9 mouse cellular contexts compared by ENCODE assay signal in genomic region chr11:5135914-5136313, GRCm38 (mm10). TPM values are rescaled to one million over a fixed set of nuclear protein-coding genes. Genes with fewer than 3 reads are reported as not detected.
DNase-seq lines count a peak whose midpoint lies in the region; ATAC-seq and TF ChIP-seq lines count a peak whose summit lies in the region.
"Had no signal": no experiment of that assay in that cellular context is flagged by ENCODE, and none has a peak within 500 bp of the region (broad histone marks: within the 10 kb centered on the region; RNA-seq: fewer than 3 reads in every experiment).

No protein-coding gene starts in this region.

- peak overlapping the region; percentile 36 for H3K4me3 ChIP-seq in lung, adult 2 months (replicated peaks; ENCODE audit: extremely low read depth, low read depth, low read length)

- no peak for TF ChIP-seq CTCF in lung, adult 2 months (IDR thresholded peaks at IDR 0.05; ENCODE audit: insufficient read depth, low read length)

- peaks cover 16% of the 10 kb centered on the region for H3K4me1 ChIP-seq in lung, adult 2 months (ENCODE audit: control insufficient read depth, insufficient read depth, low read length)

- no peak for ATAC-seq in cerebellum, adult (ENCODE audit: insufficient number of reproducible peaks, low FRiP score, low TSS enrichment)
- ATAC-seq in erythroid progenitor cell, adult 5-6 weeks (replicated peaks; ENCODE audit: low FRiP score, poor library complexity, severe bottlenecking): no peak

- WGBS in lung, adult 2 months: 62% methylated on average over 11 of the region's 11 CpGs

- DNase-seq in adrenal gland, postnatal 10 days: peak; percentile 44
- DNase-seq in adrenal gland, postnatal 25 days: no peak
- peak; percentile 36 for DNase-seq in ovary, postnatal 36 days (ENCODE audit: low spot score)
- DNase-seq in ovary, postnatal 14 days (ENCODE audit: low spot score): no peak
- peak; percentile 64 for DNase-seq in lung, adult 2 months
- no peak for DNase-seq in frontal cortex, postnatal 36 days (ENCODE audit: low spot score in 2 of 2)
- DNase-seq: adrenal gland, postnatal 36 days had no signal

- TF ChIP-seq POLR2A in lung, adult 2 months (IDR thresholded peaks at IDR 0.05; ENCODE audit: borderline replicate concordance, extremely low read depth, low read depth, low read length): no peak

RNA-seq across cellular contexts. Expression of gene Emid1, which starts 16.1 kb away (rescaled TPM):
- 1 to 10 TPM; 8.7 to 9.4 TPM for total RNA-seq in adrenal gland, postnatal 10 days (2021)
- total RNA-seq in adrenal gland, postnatal 25 days (2021): 5.9 and 9.4 TPM in 2 replicates
- polyA plus RNA-seq in lung, adult 2 months (2012; rRNA removed): 31.4 and 40.2 TPM in 2 replicates
- total RNA-seq in erythroid progenitor cell, adult 5-6 weeks (2015; ENCODE audit: low replicate concordance): not detected in 2 replicates
- total RNA-seq in erythroid progenitor cell, adult 5-6 weeks (2017; ENCODE audit: low replicate concordance): 0.90 and 5.5 TPM in 2 replicates

RNA-seq across cellular contexts. Expression of gene Ewsr1, which starts 36.8 kb away (rescaled TPM):
- total RNA-seq in adrenal gland, postnatal 10 days (2021): 100 to 1,000 TPM; 218 to 322 TPM
- total RNA-seq in adrenal gland, postnatal 25 days (2021): 361 and 374 TPM in 2 replicates
- polyA plus RNA-seq in lung, adult 2 months (2012; rRNA removed): 255 and 420 TPM in 2 replicates
- total RNA-seq in erythroid progenitor cell, adult 5-6 weeks (2015; ENCODE audit: low replicate concordance): 242 and 276 TPM in 2 replicates
- total RNA-seq in erythroid progenitor cell, adult 5-6 weeks (2017; ENCODE audit: low replicate concordance): 439 and 531 TPM in 2 replicates

RNA-seq across cellular contexts. Expression of gene Rhbdd3, which starts 37.2 kb away (rescaled TPM):
- total RNA-seq in adrenal gland, postnatal 10 days (2021): 10 to 100 TPM; 18.5 to 24.5 TPM
- total RNA-seq in adrenal gland, postnatal 25 days (2021): 18.8 and 27.9 TPM in 2 replicates
- 16.3 and 18.8 TPM in 2 replicates for polyA plus RNA-seq in lung, adult 2 months (2012; rRNA removed)
- 2.2 and 23.5 TPM in 2 replicates for total RNA-seq in erythroid progenitor cell, adult 5-6 weeks (2015; ENCODE audit: low replicate concordance)
- total RNA-seq in erythroid progenitor cell, adult 5-6 weeks (2017; ENCODE audit: low replicate concordance): 3.6 and 4.6 TPM in 2 replicates

Comparison
In these comparisons a context has a peak if more than half of its experiments do, and no peak if none do; other contexts are left out.
1. DNase-seq: peak in adrenal gland, postnatal 10 days (single experiment), ovary, postnatal 36 days (single experiment) and lung, adult 2 months (single experiment); none in adrenal gland, postnatal 25 days (single experiment), ovary, postnatal 14 days (single experiment) and frontal cortex, postnatal 36 days (0 of 2).